Mouse (Mus musculus) mouse trophoblast stem cell (cell line): ENCODE results near the gene Cdc34.

ENCODE experiments used
- in situ Hi-C, 2 experiments: fragments of 300-500 bp; cut with MseI, MboI; formaldehyde crosslinking; loops; 2 replicates in 1 of 2; 3 replicates in 1 of 2; pipeline ENCODE4 v1.15.1; 2025

The Cdc34 gene

DNA sequence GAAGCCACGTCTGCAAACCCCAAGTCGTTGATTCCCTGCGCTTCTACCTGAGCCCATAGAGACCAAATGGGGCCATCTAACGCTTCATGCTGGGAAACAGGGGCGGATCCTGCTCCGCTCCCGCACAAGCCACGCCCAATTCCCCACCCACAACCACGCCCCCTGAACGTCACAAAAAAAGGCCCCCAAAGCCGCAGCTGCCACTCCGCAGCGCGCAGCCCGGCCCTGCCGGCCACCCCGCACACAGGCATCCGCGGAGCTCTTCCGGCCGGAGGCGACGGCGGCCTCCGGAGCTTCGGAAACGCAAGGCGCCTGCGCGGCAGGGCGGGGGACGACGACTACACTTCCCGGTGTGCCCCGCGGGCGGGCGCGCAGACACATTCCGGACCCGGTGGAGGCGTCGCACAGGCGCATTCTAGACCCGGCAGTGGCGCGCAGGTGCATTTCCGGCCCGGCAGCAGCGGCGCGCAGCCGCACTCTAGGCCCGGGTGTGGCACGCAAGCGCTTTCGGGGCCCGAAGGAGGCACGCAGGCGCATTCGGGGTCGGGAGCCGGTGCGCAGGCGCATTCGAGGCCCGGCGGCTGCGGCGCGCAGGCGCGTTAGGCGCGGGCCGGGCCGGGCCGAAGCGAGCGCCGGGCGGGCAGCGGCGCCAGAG lies at the start of gene Cdc34:
TSS of gene Cdc34 (plus strand) at position 605 of the 655 bp plus-strand sequence.
- in situ Hi-C loops: no loop called here

GRCm38 (mm10) chr10:79633006-79633777 lies 48.8 kb upstream of the Cdc34 start:
- in situ Hi-C loops: no loop called here

- in situ Hi-C loops: no loop called here
Measured at GRCm38 (mm10) chr10:79636287-79636686, 45.7 kb upstream of the Cdc34 start.

DNA sequence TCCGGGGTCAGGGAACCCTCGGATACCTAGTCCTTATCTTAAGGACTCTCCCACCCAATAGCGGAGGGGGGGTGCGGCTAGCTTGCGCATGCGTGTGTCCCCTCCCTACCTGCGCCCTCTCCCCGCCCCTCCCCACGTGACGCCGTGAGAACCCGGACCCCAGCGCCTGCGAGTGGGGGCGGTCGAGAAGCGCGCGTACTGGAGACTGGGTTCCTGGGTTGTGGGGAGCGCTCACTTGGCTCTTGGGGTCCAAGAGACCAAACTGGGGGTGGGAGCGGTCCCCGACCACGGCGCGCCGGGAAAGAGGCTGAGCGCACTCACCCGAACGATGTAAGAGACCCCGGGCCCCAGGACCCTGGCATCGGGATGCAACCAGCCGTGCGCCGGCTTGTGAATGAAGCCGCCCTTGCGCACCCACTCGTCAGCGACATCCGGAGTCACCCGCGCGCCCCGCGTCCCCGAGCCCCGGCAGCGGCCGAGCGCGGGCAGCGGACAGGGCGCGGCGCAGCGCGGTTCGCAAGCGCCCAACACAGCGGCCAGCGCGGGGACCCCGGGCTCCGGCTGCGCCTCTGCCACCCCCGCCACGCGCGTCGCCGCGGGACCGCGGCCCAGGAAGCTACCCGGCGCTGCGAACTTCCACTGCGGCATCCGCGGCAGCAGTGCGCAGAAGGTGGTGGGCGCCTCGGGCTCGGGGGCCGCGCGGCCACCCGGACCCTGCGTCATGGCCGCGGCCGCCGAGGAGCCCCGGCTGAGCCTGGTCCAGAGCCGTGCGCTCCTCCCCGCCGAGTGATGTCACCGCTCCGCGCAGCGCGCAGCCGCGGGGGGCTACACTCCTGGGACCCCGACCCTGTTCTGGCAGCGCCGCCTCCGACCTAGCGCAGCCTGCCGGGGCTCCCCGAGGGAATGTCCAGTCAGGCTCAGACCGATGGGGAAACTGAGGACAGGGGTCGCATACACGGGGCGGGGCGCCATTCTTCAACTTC lies 44.6 kb upstream of the Cdc34 start, which contains the start of gene Shc2:
TSS of gene Shc2 (minus strand) at position 791 of the 983 bp plus-strand sequence.
- in situ Hi-C loops: no loop called here

DNA sequence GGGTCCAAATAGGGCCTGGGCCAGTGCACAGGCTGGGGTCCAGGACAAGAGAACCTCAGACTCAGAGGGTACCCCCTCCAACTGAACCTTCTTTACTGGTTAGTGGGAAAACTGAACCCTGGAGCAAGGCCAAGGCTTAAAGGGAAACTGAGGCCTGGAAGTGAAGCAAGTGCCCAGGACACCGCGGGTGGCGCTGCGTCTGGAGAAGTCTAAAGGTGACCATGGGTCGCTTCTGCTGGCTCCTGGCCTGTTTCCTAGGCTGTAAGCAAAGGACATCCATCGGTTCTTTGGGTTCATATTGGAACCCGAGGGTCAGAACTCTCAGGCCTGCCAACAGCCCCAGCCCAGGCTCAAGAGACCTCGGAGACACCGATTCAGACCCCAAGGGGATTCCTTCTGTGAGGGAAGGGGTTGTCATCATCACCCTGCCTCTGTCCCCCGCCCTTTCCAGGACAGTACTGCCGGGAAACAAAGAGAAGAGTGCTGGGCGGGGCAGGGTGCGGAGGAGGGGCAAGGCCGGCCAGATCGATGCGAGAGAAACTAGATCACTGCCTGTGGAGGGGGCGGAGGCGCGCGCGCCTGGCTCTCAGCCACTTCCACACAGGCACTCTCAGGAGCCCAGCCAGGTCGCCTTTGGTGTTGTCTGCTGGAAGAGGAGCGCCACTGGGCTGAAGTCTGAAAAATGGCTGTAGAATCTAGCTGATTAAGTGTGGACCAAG lies 43.4 kb upstream of the Cdc34 start:
- in situ Hi-C loops: no loop called here

DNA sequence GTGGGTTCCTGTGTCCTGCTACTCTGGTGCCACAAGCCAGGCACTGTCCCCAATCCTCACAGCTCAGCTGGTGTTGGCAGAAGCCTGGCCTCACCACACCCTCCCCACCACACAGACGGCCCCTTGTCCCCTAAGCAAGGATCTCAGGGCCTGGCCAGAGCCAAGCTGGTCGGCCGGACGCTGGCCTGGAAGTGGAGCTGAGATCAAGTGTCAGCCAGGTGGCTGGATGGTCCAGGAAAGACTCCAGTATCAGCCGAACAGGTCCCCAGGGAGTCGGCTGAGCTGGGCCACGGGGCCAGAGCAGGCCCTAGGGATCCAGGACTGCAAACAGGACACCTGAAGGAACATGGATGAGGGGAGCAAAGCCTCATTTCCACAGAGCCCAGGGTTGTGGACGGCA lies 36.3 kb upstream of the Cdc34 start, which contains the start of gene Odf3l2:
TSS of gene Odf3l2 (minus strand) at position 28 of the 400 bp plus-strand sequence.
- in situ Hi-C loops: loop anchor here in 1 of 2 experiments (5.0 kb wide), 1 partner anchor 48 kb away; no protein-coding TSS in a partner anchor

GRCm38 (mm10) chr10:79649070-79649751 lies 32.8 kb upstream of the Cdc34 start:
- in situ Hi-C loops: loop anchor here in 1 of 2 experiments (5.0 kb wide), 1 partner anchor 52 kb away; no protein-coding TSS in a partner anchor

GRCm38 (mm10) chr10:79652789-79653188 lies 29.2 kb upstream of the Cdc34 start:
- in situ Hi-C loops: loop anchor here in 1 of 2 experiments (5.0 kb wide), 1 partner anchor 55 kb away; no protein-coding TSS in a partner anchor

DNA sequence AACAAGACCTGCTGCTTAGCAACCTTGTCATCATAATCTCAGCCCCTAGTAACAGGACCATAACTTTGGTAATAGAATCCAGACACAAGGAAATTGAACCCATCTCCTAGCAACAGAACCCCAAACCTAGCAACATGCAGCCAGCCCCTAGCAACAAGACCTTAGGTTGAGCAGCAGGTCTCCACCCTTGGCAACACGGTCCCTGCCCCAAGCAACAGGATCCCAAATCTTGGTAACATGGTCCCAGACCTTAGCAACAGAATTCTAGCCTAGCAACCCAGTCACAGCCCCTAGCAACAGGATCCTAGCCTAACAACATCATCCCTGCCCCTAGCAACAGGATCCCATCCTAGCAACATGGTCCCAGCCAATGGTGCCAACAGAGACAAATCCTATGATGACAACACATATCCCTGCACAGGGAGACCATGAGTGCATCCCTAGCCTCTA lies 27.0 kb upstream of the Cdc34 start:
- in situ Hi-C loops: loop anchor here in 1 of 2 experiments (5.0 kb wide), 1 partner anchor 58 kb away; no protein-coding TSS in a partner anchor

- in situ Hi-C loops: no loop called here
Measured at GRCm38 (mm10) chr10:79658829-79659228, 23.2 kb upstream of the Cdc34 start.

DNA sequence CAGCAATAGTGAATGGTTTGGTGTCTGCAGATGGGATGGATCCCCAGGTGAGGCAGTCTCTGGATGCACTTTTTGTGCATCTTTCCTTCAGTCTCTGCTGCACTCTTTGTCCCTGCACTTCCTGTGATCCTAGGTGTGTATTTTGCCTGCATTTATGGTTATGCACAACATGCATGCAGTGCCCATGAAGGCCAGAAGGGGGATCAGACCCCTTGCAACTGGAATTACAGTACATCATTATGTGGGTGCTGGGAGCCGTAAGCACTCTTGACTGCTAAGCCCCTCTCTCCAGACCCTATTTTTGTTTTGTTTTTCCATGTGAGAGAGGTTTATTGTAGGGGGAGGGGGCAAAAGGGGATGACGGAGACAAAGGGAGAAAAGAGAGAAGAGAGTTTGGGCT lies 21.7 kb upstream of the Cdc34 start:
- in situ Hi-C loops: no loop called here

DNA sequence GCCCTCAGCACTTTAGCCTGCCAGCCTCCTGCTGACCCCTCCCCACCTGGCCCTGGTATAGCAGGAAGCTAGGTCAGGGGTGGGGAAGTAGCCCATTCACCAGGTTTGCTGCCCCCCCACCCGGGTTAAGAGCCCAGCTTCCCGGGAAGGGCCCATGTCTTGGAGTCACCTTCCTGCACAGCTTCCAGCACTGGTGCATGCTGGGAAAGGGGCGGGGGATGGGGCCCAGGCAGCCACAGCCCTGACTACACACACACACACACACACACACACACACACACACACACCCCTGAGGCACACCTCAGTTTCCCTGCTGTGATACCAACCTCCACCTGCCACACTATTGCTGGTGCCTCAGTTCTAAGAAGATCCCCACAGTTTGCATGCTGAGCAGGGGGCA lies 20.1 kb upstream of the Cdc34 start:
- in situ Hi-C loops: no loop called here

DNA sequence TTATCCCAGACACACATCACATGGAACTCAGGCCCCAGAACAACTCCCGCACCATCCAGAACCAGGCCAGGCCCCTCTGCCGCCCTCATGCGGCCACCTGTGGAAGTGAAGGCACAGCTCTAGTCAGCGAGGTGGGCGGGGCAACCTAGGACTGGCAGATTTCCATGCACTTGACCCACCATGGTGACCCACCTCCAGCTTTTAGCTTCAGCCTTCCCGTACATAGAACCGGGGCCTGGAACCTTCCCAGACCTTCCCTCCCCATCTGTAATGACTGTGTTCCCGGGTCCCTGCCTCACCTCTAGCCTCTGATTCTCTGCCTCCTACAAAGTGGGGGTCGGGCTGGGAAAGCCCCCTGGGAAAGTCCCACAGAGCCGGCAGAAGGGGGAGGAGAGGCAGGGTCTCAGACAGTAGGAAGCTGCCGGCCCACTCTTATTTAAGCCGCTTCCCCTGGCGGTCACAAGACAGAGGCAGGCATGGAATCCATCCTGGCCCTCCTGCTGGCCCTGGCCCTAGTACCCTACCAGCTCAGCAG lies 17.8 kb upstream of the Cdc34 start, which contains the start of gene Madcam1:
TSS of gene Madcam1 (plus strand) at position 429 of the 535 bp plus-strand sequence.
- in situ Hi-C loops: no loop called here

DNA sequence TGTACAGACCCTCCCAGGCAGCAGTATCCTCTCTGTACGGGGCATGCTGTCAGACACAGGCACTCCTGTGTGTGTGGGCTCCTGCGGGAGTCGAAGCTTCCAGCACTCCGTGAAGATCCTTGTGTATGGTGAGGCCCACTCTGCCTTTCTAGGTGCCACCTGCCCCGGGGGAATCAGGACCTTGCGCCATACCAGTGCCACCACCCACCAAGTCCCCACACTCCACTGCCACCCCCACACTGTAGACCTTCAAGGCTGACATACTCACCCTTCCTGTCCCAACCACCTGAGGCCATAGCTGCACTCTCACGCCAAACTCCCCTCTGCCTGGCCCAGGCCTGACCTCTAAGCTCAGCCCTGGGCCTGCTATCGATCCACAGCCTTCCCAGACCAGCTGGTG lies 16.9 kb upstream of the Cdc34 start:
- in situ Hi-C loops: no loop called here

DNA sequence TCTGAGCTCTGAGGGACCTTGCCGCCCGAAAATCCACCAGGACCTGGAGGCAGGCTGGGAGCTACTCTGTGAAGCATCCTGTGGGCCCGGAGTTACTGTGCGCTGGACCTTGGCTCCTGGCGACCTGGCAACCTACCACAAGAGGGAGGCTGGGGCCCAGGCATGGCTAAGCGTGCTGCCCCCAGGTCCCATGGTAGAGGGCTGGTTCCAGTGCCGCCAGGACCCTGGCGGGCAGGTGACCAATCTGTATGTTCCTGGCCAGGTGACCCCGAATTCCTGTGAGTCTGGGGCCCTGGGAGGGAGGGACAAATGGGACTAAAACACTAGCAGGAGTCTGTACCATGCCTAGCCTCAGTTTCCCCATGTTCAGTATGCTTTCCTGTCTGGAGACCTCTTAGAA lies 15.5 kb upstream of the Cdc34 start:
- in situ Hi-C loops: no loop called here

DNA sequence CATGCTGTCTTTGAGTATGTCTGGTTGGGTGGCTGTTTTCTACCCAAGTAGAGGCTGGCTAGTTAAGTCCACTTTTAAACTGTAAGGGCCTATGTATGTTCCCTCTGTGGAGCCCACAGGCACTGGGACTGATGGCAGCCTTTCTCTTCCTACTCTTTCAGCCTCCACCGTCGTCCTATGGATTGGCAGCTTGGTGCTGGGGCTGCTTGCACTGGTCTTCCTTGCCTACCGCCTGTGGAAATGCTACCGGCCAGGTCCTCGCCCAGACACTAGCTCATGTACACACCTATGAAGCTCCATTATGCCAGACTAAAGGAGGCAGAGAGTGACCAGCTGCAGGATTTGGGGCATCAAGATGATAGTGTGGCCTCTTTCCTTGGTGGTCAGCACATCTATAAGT lies 13.9 kb upstream of the Cdc34 start:
- in situ Hi-C loops: no loop called here

- in situ Hi-C loops: no loop called here
Measured at GRCm38 (mm10) chr10:79668771-79669575, 13.0 kb upstream of the Cdc34 start, which contains the start of gene Tpgs1. Gene Tpgs1 (plus strand): TSS chr10:79669369.

DNA sequence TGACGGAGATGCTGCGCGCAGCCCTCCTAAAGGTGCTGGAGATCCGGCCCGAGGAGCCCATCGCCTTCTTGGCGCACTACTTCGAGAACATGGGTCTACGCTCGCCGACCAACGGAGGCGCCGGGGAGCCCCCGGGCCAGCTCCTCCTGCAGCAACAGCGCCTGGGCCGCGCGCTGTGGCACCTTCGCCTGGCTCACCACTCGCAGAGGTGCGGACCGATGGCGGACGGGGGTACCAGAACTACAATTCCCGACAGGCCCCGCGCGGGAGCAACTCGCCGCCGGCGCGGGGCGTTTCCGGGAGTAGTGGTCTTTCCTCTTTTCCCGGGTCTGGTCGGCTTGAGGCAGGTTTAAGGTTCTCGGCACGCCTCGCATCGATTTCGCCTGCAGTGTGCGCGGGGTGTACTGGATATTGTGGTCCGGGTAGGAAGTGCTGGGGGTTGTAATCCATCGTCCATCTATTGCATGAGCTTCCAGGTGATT lies 12.4 kb upstream of the Cdc34 start:
- in situ Hi-C loops: no loop called here
